Mouse (Mus musculus) activated CD4-positive, CD25-positive, alpha-beta regulatory T cell, adult 4 months (primary cell): ENCODE results near the gene Pter. TPM values are rescaled to one million over a fixed set of nuclear protein-coding genes. Genes with fewer than 3 reads are reported as not detected.
A peak's percentile ranks its signal among the peaks of the same experiment; 100 is the strongest.

Experiments used
- ATAC-seq: one replicate; pipeline ENCODE4 v1.8.0; 2017
- polyA plus RNA-seq, 2 experiments: library from polyadenylated mRNA; unstranded; fragments of 100-300 nt; shearing (Covaris generic); gene quantifications; one replicate each; pipeline ENCODE4 v1.2.1; 2017

Pter gene
- 1 to 10 TPM; 7.2 to 7.7 TPM for polyA plus RNA-seq

- ATAC-seq: peak; percentile 98
Observed at GRCm38 (mm10) chr2:12923804-12924591, at the start of gene Pter. Pter (plus strand) TSS chr2:12924041.

GRCm38 (mm10) chr2:12874232-12874631 is 49.6 kb upstream of the Pter start:
- ATAC-seq: no peak

- ATAC-seq: no peak
Observed at GRCm38 (mm10) chr2:12879492-12879891, 44.3 kb upstream of the Pter start.

GRCm38 (mm10) chr2:12881009-12881408 is 42.8 kb upstream of the Pter start:
- ATAC-seq: no peak

GRCm38 (mm10) chr2:12883276-12883914 is 40.4 kb upstream of the Pter start:
- no peak for ATAC-seq

GRCm38 (mm10) chr2:12887015-12887414 is 36.8 kb upstream of the Pter start:
- no peak for ATAC-seq

GRCm38 (mm10) chr2:12905786-12906185 is 18.1 kb upstream of the Pter start:
- no peak for ATAC-seq

GRCm38 (mm10) chr2:12925643-12926042 is 1.8 kb downstream of the Pter start:
- ATAC-seq: no peak

- ATAC-seq: no peak
Observed at GRCm38 (mm10) chr2:12930338-12930737, 6.5 kb downstream of the Pter start.

GRCm38 (mm10) chr2:12933905-12934304 is 10.1 kb downstream of the Pter start:
- ATAC-seq: no peak

GRCm38 (mm10) chr2:12935286-12935685 is 11.4 kb downstream of the Pter start:
- ATAC-seq: no peak

- ATAC-seq: no peak
Observed at GRCm38 (mm10) chr2:12937461-12938217, 13.8 kb downstream of the Pter start.

GRCm38 (mm10) chr2:12938641-12939040 is 14.8 kb downstream of the Pter start:
- ATAC-seq: no peak

- ATAC-seq: no peak
Observed at GRCm38 (mm10) chr2:12956703-12957424, 33.0 kb downstream of the Pter start.

- no peak for ATAC-seq
Observed at GRCm38 (mm10) chr2:12970049-12970724, 46.3 kb downstream of the Pter start.

GRCm38 (mm10) chr2:12973752-12974151 is 49.9 kb downstream of the Pter start:
- no peak for ATAC-seq

- ATAC-seq: peak; percentile 89
Observed at GRCm38 (mm10) chr2:12977367-12977766, 53.5 kb downstream of the Pter start.

- no peak for ATAC-seq
Observed at GRCm38 (mm10) chr2:12978771-12979170, 54.9 kb downstream of the Pter start.

- ATAC-seq: no peak
Observed at GRCm38 (mm10) chr2:12984901-12985732, 61.3 kb downstream of the Pter start.

GRCm38 (mm10) chr2:13000026-13000425 is 76.2 kb downstream of the Pter start:
- no peak for ATAC-seq

- no peak for ATAC-seq
Observed at GRCm38 (mm10) chr2:13008433-13008832, 84.6 kb downstream of the Pter start.
